Mouse (Mus musculus) liver, embryonic 11.5 days (tissue): ENCODE results near the gene Phf1. TPM values are rescaled to one million over a fixed set of nuclear protein-coding genes. Genes with fewer than 3 reads are reported as not detected.

Source experiments
- ATAC-seq: fragments of 200-750 bp; cut with Nextera tagmentation; replicated peaks from 2 replicates; pipeline ENCODE4 v1.8.0; 2017; ENCODE audit warnings: moderate number of reproducible peaks, mild to moderate bottlenecking, moderate TSS enrichment, moderate library complexity; ENCODE audit not compliant: low FRiP score
- DNase-seq: peaks from one replicate; pipeline ENCODE4 v3.0.0-alpha.2; 2017; ENCODE audit warnings: low spot score
- H3K27ac ChIP-seq: fragments of 300-500 bp; sonication (generic); 2 replicates; pipeline ENCODE4 v1.5.1; 2014; ENCODE audit warnings: mild to moderate bottlenecking, low read depth, low read length, control low read depth
- H3K27me3 ChIP-seq: fragments of 300-500 bp; sonication (generic); replicated peaks from 2 replicates; pipeline ENCODE4 v1.6.1; 2014; ENCODE audit warnings: low read length, mixed read lengths; ENCODE audit not compliant: control insufficient read depth, insufficient read depth
- H3K36me3 ChIP-seq: fragments of 300-500 bp; sonication (generic); 2 replicates; pipeline ENCODE4 v1.6.1; 2014; ENCODE audit warnings: mild to moderate bottlenecking, low read length, moderate library complexity, mixed read lengths; ENCODE audit not compliant: control insufficient read depth, insufficient read depth
- H3K4me1 ChIP-seq: fragments of 300-500 bp; sonication (generic); replicated peaks from 2 replicates; pipeline ENCODE4 v1.6.1; 2014; ENCODE audit warnings: low read length, mixed read lengths; ENCODE audit not compliant: control insufficient read depth, insufficient read depth
- H3K4me2 ChIP-seq: fragments of 300-500 bp; sonication (generic); 2 replicates; pipeline ENCODE4 v1.6.1; 2014; ENCODE audit warnings: mild to moderate bottlenecking, control low read depth, moderate library complexity
- H3K4me3 ChIP-seq: fragments of 300-500 bp; sonication (generic); 2 replicates; pipeline ENCODE4 v1.5.1; 2014; ENCODE audit warnings: low read depth, low read length, control low read depth
- H3K9ac ChIP-seq: fragments of 300-500 bp; sonication (generic); 2 replicates; pipeline ENCODE4 v1.6.1; 2014; ENCODE audit warnings: low read depth, low read length, control low read depth
- H3K9me3 ChIP-seq: fragments of 300-500 bp; sonication (generic); 2 replicates; pipeline ENCODE4 v1.6.1; 2016; ENCODE audit warnings: low read length, inconsistent platforms, mixed read lengths; ENCODE audit not compliant: control insufficient read depth
- WGBS: fragments of 180-500 bp; shearing (Covaris S2); extraction: QIAGEN DNeasy Blood & Tissue Kit; methylation state at CpG from one replicate; pipeline ENCODE4 v1.1.7; 2014; 5-methylcytosine and 5-hydroxymethylcytosine counted together
- polyA plus RNA-seq: library from polyadenylated mRNA; unstranded; fragments of >200 nt; fragmentation: Nextera tagmentation; extraction: Ambion mirVana; gene quantifications from 2 replicates; pipeline ENCODE4 v1.2.1, GENCODE M21; 2014

Phf1 gene
- polyA plus RNA-seq = 3.2 and 3.4 TPM in 2 replicates

GRCm38 (mm10) chr17:26932839-26933398 is at the start of gene Phf1:
TSS of gene Phf1 (plus strand) at chr17:26933052.
- peaks cover 20% of the 10 kb centered on the region for H3K4me1 ChIP-seq
- H3K27ac ChIP-seq = peak within 1 kb of the TSS; percentile 68
- 0% methylated on average over 41 of the region's 43 CpGs for WGBS
- H3K27me3 ChIP-seq = no peaks in the 10 kb centered on the region
- no peaks in the 10 kb centered on the region for H3K9me3 ChIP-seq
- DNase-seq = peak; percentile 99
- peaks cover 24% of the 10 kb centered on the region; the same call in 1 of the 2 replicates for H3K36me3 ChIP-seq
- peak within 1 kb of the TSS; percentile 100 for H3K4me2 ChIP-seq
- peak within 1 kb of the TSS; percentile 74 for H3K4me3 ChIP-seq
- peak; percentile 90 for ATAC-seq
- peak within 1 kb of the TSS; percentile 77 for H3K9ac ChIP-seq

- Histone ChIP-seq H3K4me3 (no peak overlapping the region), H3K9ac (no peak overlapping the region), H3K27me3 (0 out of 2 replicates have a peak, but pooled peaks cover 4% of the 10 kb centered on the region), H3K4me2 (no peak overlapping the region), H3K4me1 (peaks cover 16% of the 10 kb centered on the region), H3K36me3 (peaks cover 3% of the 10 kb centered on the region; the same call in 1 of the 2 replicates), H3K9me3 (peaks cover 3% of the 10 kb centered on the region), H3K27ac (no peak overlapping the region)
- ATAC-seq = no peak
- 74% methylated on average over 6 of the region's 6 CpGs for WGBS
- no peak for DNase-seq
These were observed 49.3 kb upstream of the Phf1 start for GRCm38 (mm10) chr17:26883585-26883984.

- Histone ChIP-seq H3K36me3 (peaks cover 3% of the 10 kb centered on the region; the same call in 1 of the 2 replicates), H3K4me2 (peak overlapping the region; percentile 71), H3K4me3 (peak overlapping the region; percentile 60), H3K27ac (peak overlapping the region; percentile 54), H3K9ac (peak overlapping the region; percentile 70), H3K4me1 (peaks cover 16% of the 10 kb centered on the region), H3K9me3 (peaks cover 3% of the 10 kb centered on the region), H3K27me3 (0 out of 2 replicates have a peak, but pooled peaks cover 4% of the 10 kb centered on the region)
- 14% methylated on average over 25 of the region's 25 CpGs for WGBS
- ATAC-seq = peak; percentile 85
- DNase-seq = peak; percentile 80
These were observed 47.6 kb upstream of the Phf1 start for GRCm38 (mm10) chr17:26884995-26885926.

- Histone ChIP-seq H3K9me3 (no peaks in the 10 kb centered on the region; the same call in 1 of the 2 replicates), H3K4me2 (peak overlapping the region; percentile 71), H3K4me1 (peaks cover 16% of the 10 kb centered on the region), H3K9ac (peak overlapping the region; percentile 70), H3K4me3 (peak overlapping the region; percentile 60), H3K36me3 (no peaks in the 10 kb centered on the region; the same call in 1 of the 2 replicates), H3K27me3 (0 out of 2 replicates have a peak, but pooled peaks cover 4% of the 10 kb centered on the region), H3K27ac (peak overlapping the region; percentile 54; the same call in 1 of the 2 replicates)
- DNase-seq = peak; percentile 85
- 10% methylated on average over 30 of the region's 30 CpGs for WGBS
- peak; percentile 80 for ATAC-seq
These were observed 46.7 kb upstream of the Phf1 start for GRCm38 (mm10) chr17:26886047-26886749.

GRCm38 (mm10) chr17:26887926-26888325 is 44.9 kb upstream of the Phf1 start:
- H3K27ac ChIP-seq = no peak overlapping the region
- DNase-seq = no peak
- 37% methylated on average over 3 of the region's 3 CpGs for WGBS
- no peak overlapping the region for H3K4me2 ChIP-seq
- H3K9me3 ChIP-seq = no peaks in the 10 kb centered on the region
- no peak for ATAC-seq
- no peaks in the 10 kb centered on the region for H3K36me3 ChIP-seq
- H3K4me1 ChIP-seq = peaks cover 16% of the 10 kb centered on the region
- 0 out of 2 replicates have a peak, but pooled peaks cover 4% of the 10 kb centered on the region for H3K27me3 ChIP-seq
- no peak overlapping the region for H3K4me3 ChIP-seq
- no peak overlapping the region for H3K9ac ChIP-seq

- Histone ChIP-seq H3K4me2 (no peak overlapping the region), H3K36me3 (no peaks in the 10 kb centered on the region), H3K27ac (no peak overlapping the region), H3K4me1 (no peaks in the 10 kb centered on the region; the same call in 1 of the 2 replicates), H3K9me3 (no peaks in the 10 kb centered on the region), H3K9ac (no peak overlapping the region), H3K4me3 (no peak overlapping the region), H3K27me3 (peaks cover 8% of the 10 kb centered on the region; the same call in 1 of the 2 replicates)
- WGBS = 55% methylated on average over 16 of the region's 16 CpGs
- DNase-seq (no peak), ATAC-seq (no peak)
These were observed 40.0 kb upstream of the Phf1 start for GRCm38 (mm10) chr17:26892635-26893375.

GRCm38 (mm10) chr17:26893492-26893891 is 39.4 kb upstream of the Phf1 start:
- DNase-seq (no peak), ATAC-seq (no peak)
- Histone ChIP-seq H3K9ac (no peak overlapping the region), H3K27ac (no peak overlapping the region), H3K27me3 (peaks cover 5% of the 10 kb centered on the region; the same call in 1 of the 2 replicates), H3K9me3 (no peaks in the 10 kb centered on the region), H3K4me1 (no peaks in the 10 kb centered on the region; the same call in 1 of the 2 replicates), H3K4me2 (no peak overlapping the region), H3K4me3 (no peak overlapping the region), H3K36me3 (no peaks in the 10 kb centered on the region)
- 62% methylated on average over 6 of the region's 6 CpGs for WGBS
